Mouse (Mus musculus) midbrain, embryonic 13.5 days (tissue): ENCODE measurements around the gene Ak6. TPM values are rescaled to one million over a fixed set of nuclear protein-coding genes. Genes with fewer than 3 reads are reported as not detected.

ENCODE experiments used
- ATAC-seq: fragments of 200-750 bp; cut with Nextera tagmentation; 2 replicates; pipeline ENCODE4 v1.8.0; 2017; ENCODE audit warnings: mild to moderate bottlenecking, moderate TSS enrichment, moderate library complexity
- H3K27ac ChIP-seq: fragments of 300-500 bp; sonication (generic); 2 replicates; pipeline ENCODE4 v1.5.1; 2015; ENCODE audit warnings: inconsistent platforms, mild to moderate bottlenecking, moderate library complexity
- H3K27me3 ChIP-seq: fragments of 300-500 bp; sonication (generic); 2 replicates; pipeline ENCODE4 v1.6.1; 2015; ENCODE audit warnings: mild to moderate bottlenecking, inconsistent platforms
- H3K36me3 ChIP-seq: fragments of 300-500 bp; sonication (generic); 2 replicates; pipeline ENCODE4 v1.6.1; 2015; ENCODE audit warnings: mild to moderate bottlenecking, inconsistent platforms
- H3K4me1 ChIP-seq: fragments of 300-500 bp; sonication (generic); replicated peaks from 2 replicates; pipeline ENCODE4 v1.6.1; 2015; ENCODE audit warnings: inconsistent platforms
- H3K4me2 ChIP-seq: fragments of 300-500 bp; sonication (generic); replicated peaks from 2 replicates; pipeline ENCODE4 v1.6.1; 2015; ENCODE audit warnings: moderate library complexity, mild to moderate bottlenecking, inconsistent platforms
- H3K4me3 ChIP-seq: fragments of 300-500 bp; sonication (generic); replicated peaks from 2 replicates; pipeline ENCODE4 v1.5.1; 2015; ENCODE audit warnings: mild to moderate bottlenecking, inconsistent platforms
- H3K9ac ChIP-seq: fragments of 300-500 bp; sonication (generic); replicated peaks from 2 replicates; pipeline ENCODE4 v1.6.1; 2015; ENCODE audit warnings: mild to moderate bottlenecking, inconsistent platforms
- H3K9me3 ChIP-seq: fragments of 300-500 bp; sonication (generic); 2 replicates; pipeline ENCODE4 v1.6.1; 2016; ENCODE audit warnings: mild to moderate bottlenecking, inconsistent platforms
- WGBS: fragments of 180-500 bp; shearing (Covaris S2); methylation state at CpG from one replicate; pipeline ENCODE4 v1.1.7; 2015; 5-methylcytosine and 5-hydroxymethylcytosine counted together
- polyA plus RNA-seq: library from polyadenylated mRNA; unstranded; fragments of >200 nt; fragmentation: Nextera tagmentation; extraction: Ambion mirVana; gene quantifications from 2 replicates; pipeline ENCODE4 v1.2.1, GENCODE M21; 2015

Ak6 gene
- polyA plus RNA-seq, 1 experiment from 2014 or later: 339 TPM

- H3K4me1 ChIP-seq: peaks cover 9% of the 10 kb centered on the region
- H3K4me3 ChIP-seq: no peak overlapping the region
- H3K27ac ChIP-seq: no peak overlapping the region
- H3K4me2 ChIP-seq: no peak overlapping the region
- H3K9ac ChIP-seq: no peak overlapping the region
- peaks cover 28% of the 10 kb centered on the region for H3K27me3 ChIP-seq
- ATAC-seq: no peak
- peaks cover 37% of the 10 kb centered on the region for H3K36me3 ChIP-seq
- 79% methylated on average over 13 of the region's 13 CpGs for WGBS
- no peaks in the 10 kb centered on the region for H3K9me3 ChIP-seq
Measured at GRCm38 (mm10) chr13:100617583-100617982, 33.2 kb upstream of the Ak6 start.

- H3K27ac ChIP-seq: no peak overlapping the region
- no peak overlapping the region for H3K9ac ChIP-seq
- no peak overlapping the region for H3K4me2 ChIP-seq
- H3K27me3 ChIP-seq: peaks cover 12% of the 10 kb centered on the region
- ATAC-seq: no peak
- H3K36me3 ChIP-seq: peaks cover 71% of the 10 kb centered on the region
- 92% methylated on average over 4 of the region's 4 CpGs for WGBS
- H3K4me1 ChIP-seq: no peaks in the 10 kb centered on the region
- H3K4me3 ChIP-seq: no peak overlapping the region
- no peaks in the 10 kb centered on the region for H3K9me3 ChIP-seq
Measured at GRCm38 (mm10) chr13:100622241-100622640, 28.5 kb upstream of the Ak6 start.

GRCm38 (mm10) chr13:100634106-100634691, 16.6 kb upstream of the Ak6 start:
- peaks cover 65% of the 10 kb centered on the region for H3K36me3 ChIP-seq
- no peaks in the 10 kb centered on the region for H3K27me3 ChIP-seq
- ATAC-seq: no peak
- H3K27ac ChIP-seq: no peak overlapping the region
- H3K9me3 ChIP-seq: no peaks in the 10 kb centered on the region
- H3K9ac ChIP-seq: no peak overlapping the region
- no peak overlapping the region for H3K4me2 ChIP-seq
- H3K4me1 ChIP-seq: no peaks in the 10 kb centered on the region
- 94% methylated on average over 3 of the region's 3 CpGs for WGBS
- no peak overlapping the region for H3K4me3 ChIP-seq

GRCm38 (mm10) chr13:100642471-100643209, 8.1 kb upstream of the Ak6 start:
- H3K9me3 ChIP-seq: no peaks in the 10 kb centered on the region
- H3K36me3 ChIP-seq: peaks cover 69% of the 10 kb centered on the region
- no peak for ATAC-seq
- H3K4me2 ChIP-seq: no peak overlapping the region
- H3K27me3 ChIP-seq: no peaks in the 10 kb centered on the region
- H3K4me1 ChIP-seq: no peaks in the 10 kb centered on the region
- H3K27ac ChIP-seq: no peak overlapping the region
- H3K4me3 ChIP-seq: no peak overlapping the region
- WGBS: 97% methylated on average over 4 of the region's 4 CpGs
- H3K9ac ChIP-seq: no peak overlapping the region

GRCm38 (mm10) chr13:100648223-100648622, 2.6 kb upstream of the Ak6 start:
- H3K9me3 ChIP-seq: no peaks in the 10 kb centered on the region
- no peak overlapping the region for H3K27ac ChIP-seq
- H3K4me3 ChIP-seq: no peak overlapping the region
- H3K4me1 ChIP-seq: peaks cover 13% of the 10 kb centered on the region
- WGBS: 97% methylated on average over 8 of the region's 8 CpGs
- no peaks in the 10 kb centered on the region for H3K27me3 ChIP-seq
- no peak for ATAC-seq
- no peak overlapping the region for H3K4me2 ChIP-seq
- no peak overlapping the region for H3K9ac ChIP-seq
- H3K36me3 ChIP-seq: peaks cover 29% of the 10 kb centered on the region

GRCm38 (mm10) chr13:100651439-100652186, 834 bp downstream of the Ak6 start, which contains the start of gene Taf9:
TSS of gene Taf9 (plus strand) at chr13:100651579.
- H3K27ac ChIP-seq: peak within 1 kb of the TSS; percentile 97
- H3K4me1 ChIP-seq: peaks cover 13% of the 10 kb centered on the region
- H3K4me3 ChIP-seq: peak within 1 kb of the TSS; percentile 97
- ATAC-seq: no peak
- no peaks in the 10 kb centered on the region for H3K9me3 ChIP-seq
- no peaks in the 10 kb centered on the region for H3K27me3 ChIP-seq
- peak within 1 kb of the TSS; percentile 95 for H3K9ac ChIP-seq
- peak within 1 kb of the TSS; percentile 87 for H3K4me2 ChIP-seq
- WGBS: under 1% methylated on average over 34 of the region's 63 CpGs
- H3K36me3 ChIP-seq: peaks cover 14% of the 10 kb centered on the region

GRCm38 (mm10) chr13:100658091-100658490, 7.3 kb downstream of the Ak6 start:
- Histone ChIP-seq H3K4me1 (no peaks in the 10 kb centered on the region), H3K36me3 (peaks cover 15% of the 10 kb centered on the region; the same call in 1 of the 2 replicates), H3K27ac (no peak overlapping the region), H3K27me3 (no peaks in the 10 kb centered on the region), H3K4me2 (no peak overlapping the region), H3K4me3 (no peak overlapping the region), H3K9me3 (no peaks in the 10 kb centered on the region), H3K9ac (no peak overlapping the region)
- no peak for ATAC-seq
- WGBS: 96% methylated on average over 5 of the region's 5 CpGs

GRCm38 (mm10) chr13:100659864-100660456, 9.2 kb downstream of the Ak6 start:
- H3K4me1 ChIP-seq: no peaks in the 10 kb centered on the region
- H3K36me3 ChIP-seq: peaks cover 21% of the 10 kb centered on the region; the same call in 1 of the 2 replicates
- ATAC-seq: peak; percentile 43; the same call in 1 of the 2 replicates
- no peak overlapping the region for H3K27ac ChIP-seq
- no peaks in the 10 kb centered on the region for H3K27me3 ChIP-seq
- H3K9me3 ChIP-seq: no peaks in the 10 kb centered on the region
- H3K4me3 ChIP-seq: no peak overlapping the region
- no peak overlapping the region for H3K4me2 ChIP-seq
- WGBS: 54% methylated on average over 4 of the region's 4 CpGs
- no peak overlapping the region for H3K9ac ChIP-seq

- peaks cover 16% of the 10 kb centered on the region for H3K36me3 ChIP-seq
- H3K4me2 ChIP-seq: peak within 1 kb of the TSS; percentile 82
- H3K27ac ChIP-seq: no peak within 1 kb of the TSS
- H3K9me3 ChIP-seq: 0 out of 2 replicates have a peak, but pooled peaks cover 3% of the 10 kb centered on the region
- peak within 1 kb of the TSS; percentile 54 for H3K4me3 ChIP-seq
- H3K4me1 ChIP-seq: peaks cover 11% of the 10 kb centered on the region
- H3K9ac ChIP-seq: peak within 1 kb of the TSS; percentile 57
- H3K27me3 ChIP-seq: 0 out of 2 replicates have a peak, but pooled peaks cover 5% of the 10 kb centered on the region
- WGBS: under 1% methylated on average over 44 of the region's 44 CpGs
- ATAC-seq: peak; percentile 74
Measured at GRCm38 (mm10) chr13:100669291-100670022, 18.7 kb downstream of the Ak6 start, which contains the start of gene Ccdc125. TSS of gene Ccdc125 (plus strand) at chr13:100669717.

- H3K4me2 ChIP-seq: peak overlapping the region; percentile 82
- no peak for ATAC-seq
- H3K36me3 ChIP-seq: peaks cover 16% of the 10 kb centered on the region
- no peak overlapping the region for H3K27ac ChIP-seq
- peaks cover 11% of the 10 kb centered on the region for H3K4me1 ChIP-seq
- H3K27me3 ChIP-seq: 0 out of 2 replicates have a peak, but pooled peaks cover 5% of the 10 kb centered on the region
- peak overlapping the region; percentile 54 for H3K4me3 ChIP-seq
- 58% methylated on average over 9 of the region's 9 CpGs for WGBS
- peak overlapping the region; percentile 57 for H3K9ac ChIP-seq
- H3K9me3 ChIP-seq: 0 out of 2 replicates have a peak, but pooled peaks cover 3% of the 10 kb centered on the region
Measured at GRCm38 (mm10) chr13:100670181-100670741, 19.5 kb downstream of the Ak6 start.
